Mouse (Mus musculus) midbrain, embryonic 11.5 days (tissue): ENCODE measurements at regions not wholly inside any gene's neighbourhood (a gene's known extent, or its start where the extent isn't known, plus 50 kb on each side); places are given as distances from the start of the nearest gene placed in this dataset.

ENCODE experiments used
- ATAC-seq: fragments of 200-750 bp; cut with Nextera tagmentation; 2 replicates; pipeline ENCODE4 v1.8.0; 2017; ENCODE audit warnings: moderate TSS enrichment, moderate library complexity; ENCODE audit not compliant: low FRiP score
- DNase-seq: peaks from one replicate; pipeline ENCODE4 v3.0.0; 2015; ENCODE audit warnings: low spot score; ENCODE audit errors: missing footprints
- H3K27ac ChIP-seq: fragments of 300-500 bp; sonication (generic); 2 replicates; pipeline ENCODE4 v1.5.1; 2014; ENCODE audit warnings: low read depth, low read length
- H3K27me3 ChIP-seq: fragments of 300-500 bp; sonication (generic); 2 replicates; pipeline ENCODE4 v1.6.1; 2014; ENCODE audit warnings: mild to moderate bottlenecking, low read length, moderate library complexity, mixed read lengths; ENCODE audit not compliant: control insufficient read depth, insufficient read depth
- H3K36me3 ChIP-seq: fragments of 300-500 bp; sonication (generic); 2 replicates; pipeline ENCODE4 v1.6.1; 2014; ENCODE audit warnings: mild to moderate bottlenecking, low read length, moderate library complexity, mixed read lengths; ENCODE audit not compliant: control insufficient read depth, insufficient read depth
- H3K4me1 ChIP-seq: fragments of 300-500 bp; sonication (generic); 2 replicates; pipeline ENCODE4 v1.6.1; 2014; ENCODE audit warnings: low read length; ENCODE audit not compliant: control insufficient read depth, insufficient read depth
- H3K4me2 ChIP-seq: fragments of 300-500 bp; sonication (generic); 2 replicates; pipeline ENCODE4 v1.6.1; 2014; ENCODE audit warnings: mild to moderate bottlenecking, moderate library complexity
- H3K4me3 ChIP-seq: fragments of 300-500 bp; sonication (generic); 2 replicates; pipeline ENCODE4 v1.5.1; 2014; ENCODE audit warnings: low read depth, low read length
- H3K9ac ChIP-seq: fragments of 300-500 bp; sonication (generic); 2 replicates; pipeline ENCODE4 v1.6.1; 2014; ENCODE audit warnings: low read length
- H3K9me3 ChIP-seq: fragments of 300-500 bp; sonication (generic); 2 replicates; pipeline ENCODE4 v1.6.1; 2016; ENCODE audit warnings: low read length; ENCODE audit not compliant: control insufficient read depth
- WGBS: fragments of 180-500 bp; shearing (Covaris S2); extraction: QIAGEN DNeasy Blood & Tissue Kit; methylation state at CpG from one replicate; pipeline ENCODE4 v1.1.7; 2014; 5-methylcytosine and 5-hydroxymethylcytosine counted together

GRCm38 (mm10) chr2:142560896-142561500, 340.3 kb downstream of the Kif16b start:
- 25% methylated on average over 4 of the region's 4 CpGs for WGBS
- DNase-seq (peak; percentile 89), ATAC-seq (peak; percentile 94)
- Histone ChIP-seq H3K4me2 (no peak overlapping the region), H3K27ac (peak overlapping the region; percentile 67), H3K27me3 (no peaks in the 10 kb centered on the region), H3K9ac (no peak overlapping the region), H3K4me1 (peaks cover 5% of the 10 kb centered on the region; the same call in 1 of the 2 replicates), H3K36me3 (no peaks in the 10 kb centered on the region), H3K9me3 (no peaks in the 10 kb centered on the region), H3K4me3 (no peak overlapping the region)

- H3K9ac ChIP-seq: no peak overlapping the region
- H3K4me1 ChIP-seq: peaks cover 5% of the 10 kb centered on the region; the same call in 1 of the 2 replicates
- WGBS: 68% methylated on average over 3 of the region's 3 CpGs
- DNase-seq (peak; percentile 82), ATAC-seq (peak; percentile 30; the same call in 1 of the 2 replicates)
- H3K9me3 ChIP-seq: no peaks in the 10 kb centered on the region
- H3K4me3 ChIP-seq: no peak overlapping the region
- no peak overlapping the region for H3K4me2 ChIP-seq
- no peaks in the 10 kb centered on the region for H3K36me3 ChIP-seq
- H3K27ac ChIP-seq: peak overlapping the region; percentile 25; the same call in 1 of the 2 replicates
- H3K27me3 ChIP-seq: no peaks in the 10 kb centered on the region
Observed at GRCm38 (mm10) chr2:142560400-142560799, 340.9 kb downstream of the Kif16b start.

GRCm38 (mm10) chr2:142559946-142560345, 341.4 kb downstream of the Kif16b start:
- Histone ChIP-seq H3K4me3 (no peak overlapping the region), H3K36me3 (no peaks in the 10 kb centered on the region), H3K27me3 (no peaks in the 10 kb centered on the region), H3K27ac (peak overlapping the region; percentile 25; the same call in 1 of the 2 replicates), H3K9ac (no peak overlapping the region), H3K4me2 (no peak overlapping the region), H3K9me3 (no peaks in the 10 kb centered on the region), H3K4me1 (peaks cover 5% of the 10 kb centered on the region; the same call in 1 of the 2 replicates)
- DNase-seq (peak; percentile 81), ATAC-seq (no peak)

GRCm38 (mm10) chr2:142554851-142555250, 346.5 kb downstream of the Kif16b start:
- no peak overlapping the region for H3K9ac ChIP-seq
- H3K4me1 ChIP-seq: peaks cover 3% of the 10 kb centered on the region
- no peak for ATAC-seq
- no peaks in the 10 kb centered on the region for H3K27me3 ChIP-seq
- no peak overlapping the region for H3K4me3 ChIP-seq
- no peaks in the 10 kb centered on the region for H3K9me3 ChIP-seq
- DNase-seq: peak; percentile 73
- WGBS: 89% methylated on average over 2 of the region's 2 CpGs
- H3K36me3 ChIP-seq: no peaks in the 10 kb centered on the region
- no peak overlapping the region for H3K27ac ChIP-seq
- no peak overlapping the region for H3K4me2 ChIP-seq

- DNase-seq (peak; percentile 85), ATAC-seq (peak; percentile 84)
- Histone ChIP-seq H3K9ac (no peak overlapping the region), H3K36me3 (no peaks in the 10 kb centered on the region), H3K4me1 (peaks cover 3% of the 10 kb centered on the region; the same call in 1 of the 2 replicates), H3K27me3 (no peaks in the 10 kb centered on the region), H3K9me3 (no peaks in the 10 kb centered on the region), H3K4me3 (no peak overlapping the region), H3K27ac (no peak overlapping the region), H3K4me2 (no peak overlapping the region)
- 50% methylated on average over 3 of the region's 3 CpGs for WGBS
Observed at GRCm38 (mm10) chr2:142551690-142552089, 349.6 kb downstream of the Kif16b start.

GRCm38 (mm10) chr2:142548766-142549165, 352.6 kb downstream of the Kif16b start:
- no peak overlapping the region for H3K9ac ChIP-seq
- WGBS: 92% methylated on average over 4 of the region's 4 CpGs
- peak; percentile 53 for DNase-seq
- no peaks in the 10 kb centered on the region for H3K36me3 ChIP-seq
- no peaks in the 10 kb centered on the region for H3K27me3 ChIP-seq
- H3K4me2 ChIP-seq: no peak overlapping the region
- ATAC-seq: no peak
- peaks cover 3% of the 10 kb centered on the region; the same call in 1 of the 2 replicates for H3K4me1 ChIP-seq
- no peak overlapping the region for H3K4me3 ChIP-seq
- no peaks in the 10 kb centered on the region for H3K9me3 ChIP-seq
- H3K27ac ChIP-seq: no peak overlapping the region

GRCm38 (mm10) chr2:142544937-142545336, 356.4 kb downstream of the Kif16b start:
- Histone ChIP-seq H3K4me1 (no peaks in the 10 kb centered on the region), H3K4me2 (no peak overlapping the region), H3K36me3 (no peaks in the 10 kb centered on the region), H3K4me3 (no peak overlapping the region), H3K9ac (no peak overlapping the region), H3K9me3 (no peaks in the 10 kb centered on the region), H3K27ac (no peak overlapping the region), H3K27me3 (no peaks in the 10 kb centered on the region)
- DNase-seq (peak; percentile 41), ATAC-seq (no peak)
- WGBS: 83% methylated on average over 6 of the region's 6 CpGs

- no peak overlapping the region for H3K27ac ChIP-seq
- H3K27me3 ChIP-seq: no peaks in the 10 kb centered on the region
- H3K4me3 ChIP-seq: no peak overlapping the region
- H3K4me1 ChIP-seq: no peaks in the 10 kb centered on the region
- H3K9ac ChIP-seq: no peak overlapping the region
- H3K9me3 ChIP-seq: no peaks in the 10 kb centered on the region
- no peak overlapping the region for H3K4me2 ChIP-seq
- no peaks in the 10 kb centered on the region for H3K36me3 ChIP-seq
- DNase-seq (no peak), ATAC-seq (no peak)
- 79% methylated on average over 1 of the region's 1 CpGs for WGBS
Observed at GRCm38 (mm10) chr2:142539980-142540379, 361.4 kb downstream of the Kif16b start.

- 89% methylated on average over 8 of the region's 8 CpGs for WGBS
- ATAC-seq: 0 out of 2 replicates have a peak, but pooled peaks have one; percentile 46
- no peaks in the 10 kb centered on the region for H3K36me3 ChIP-seq
Observed at GRCm38 (mm10) chr2:142533555-142533954, 367.8 kb downstream of the Kif16b start.

More at GRCm38 (mm10) chr2:142533555-142533954, 367.8 kb downstream of the Kif16b start:
- Histone ChIP-seq H3K4me2 (no peak overlapping the region), H3K9me3 (no peaks in the 10 kb centered on the region), H3K27ac (no peak overlapping the region), H3K9ac (no peak overlapping the region), H3K27me3 (no peaks in the 10 kb centered on the region), H3K4me3 (no peak overlapping the region), H3K4me1 (no peaks in the 10 kb centered on the region)
- DNase-seq: no peak
